Mouse (Mus musculus) natural killer cell, adult 2 months (primary cell): Measurements from ENCODE around the gene Trp53.
"Not testable (repeated sequence)": the region's sequence is repeated elsewhere in the genome, so short reads cannot be mapped to it uniquely, and the experiment has no call there.

Experiments
- DNase-seq, 2 experiments: peaks; one replicate each; pipeline ENCODE4 v3.0.0; 2022; ENCODE audit warnings: low spot score in 2 of 2

The Trp53 gene

GRCm38 (mm10) chr11:69624339-69624738 is 44.2 kb downstream of the Trp53 start:
- not testable (repeated sequence) for DNase-seq

GRCm38 (mm10) chr11:69628286-69628685 is 48.1 kb downstream of the Trp53 start:
- peak; percentile 71 to 80 for DNase-seq

GRCm38 (mm10) chr11:69629802-69630201 is 49.6 kb downstream of the Trp53 start:
- no peak for DNase-seq

- peak; percentile 100 for DNase-seq
Observed at GRCm38 (mm10) chr11:69632284-69633089, 52.3 kb downstream of the Trp53 start, which contains the start of gene Fxr2. Gene Fxr2 (plus strand): TSS chr11:69632990.

GRCm38 (mm10) chr11:69633128-69633866 is 53.1 kb downstream of the Trp53 start:
- no peak for DNase-seq

GRCm38 (mm10) chr11:69635471-69635870 is 55.3 kb downstream of the Trp53 start:
- no peak for DNase-seq
